ENCODE assay signal across 8 mouse cellular contexts in genomic region chr4:134494780-134495545, GRCm38 (mm10). TPM values are rescaled to one million over a fixed set of nuclear protein-coding genes. Genes with fewer than 3 reads are reported as not detected.
A peak's percentile ranks its signal among the peaks of the same experiment; 100 is the strongest.
DNase-seq lines count a peak whose midpoint lies in the region; ATAC-seq and TF ChIP-seq lines count a peak whose summit lies in the region.

No protein-coding gene starts in this region.

- no peak overlapping the region for H3K4me2 ChIP-seq in forebrain, embryonic 15.5 days (replicated peaks)
- H3K4me2 ChIP-seq in embryonic facial prominence, embryonic 15.5 days (replicated peaks): no peak overlapping the region
- no peak overlapping the region for H3K4me2 ChIP-seq in lung, embryonic 16.5 days (ENCODE audit: low read depth, low read length)

- H3K9ac ChIP-seq in forebrain, embryonic 15.5 days (replicated peaks): no peak overlapping the region
- H3K9ac ChIP-seq in embryonic facial prominence, embryonic 15.5 days: no peak overlapping the region
- no peak overlapping the region for H3K9ac ChIP-seq in lung, embryonic 16.5 days (ENCODE audit: low read length)

- 79% methylated on average over 16 of the region's 16 CpGs for WGBS in forebrain, embryonic 10.5 days
- WGBS in forebrain, embryonic 15.5 days: 73% methylated on average over 16 of the region's 16 CpGs
- 64% methylated on average over 16 of the region's 16 CpGs for WGBS in embryonic facial prominence, embryonic 15.5 days
- 44% methylated on average over 16 of the region's 16 CpGs for WGBS in lung, embryonic 16.5 days

- H3K4me3 ChIP-seq in forebrain, embryonic 10.5 days: no peak overlapping the region
- H3K4me3 ChIP-seq in forebrain, embryonic 15.5 days: no peak overlapping the region
- H3K4me3 ChIP-seq in embryonic facial prominence, embryonic 15.5 days (replicated peaks): no peak overlapping the region
- no peak overlapping the region for H3K4me3 ChIP-seq in lung, embryonic 16.5 days (ENCODE audit: low read length)
- H3K4me3 ChIP-seq in gastrocnemius, adult 2 months: no peak overlapping the region

- H3K4me1 ChIP-seq in forebrain, embryonic 10.5 days: peaks cover 33% of the 10 kb centered on the region
- H3K4me1 ChIP-seq in forebrain, embryonic 15.5 days: peaks cover 19% of the 10 kb centered on the region
- peaks cover 39% of the 10 kb centered on the region for H3K4me1 ChIP-seq in embryonic facial prominence, embryonic 15.5 days
- peaks cover 25% of the 10 kb centered on the region for H3K4me1 ChIP-seq in lung, embryonic 16.5 days (replicated peaks; ENCODE audit: control insufficient read depth, insufficient read depth, low read length)

- no peak for TF ChIP-seq CTCF in gastrocnemius, adult 2 months (IDR thresholded peaks at IDR 0.05)

- DNase-seq in forebrain, embryonic 10.5 days (ENCODE audit: extremely low spot score, low spot score): no peak
- DNase-seq in CD4-positive, CD25-positive, alpha-beta regulatory T cell, adult 2 months (ENCODE audit: low read depth, low spot score): peak; percentile 89
- peak; percentile 67 for DNase-seq in splenic B cell, adult 2 months (ENCODE audit: low read depth, low spot score)
- DNase-seq in ovary, postnatal 36 days (ENCODE audit: low spot score): no peak
- no peak for DNase-seq in gastrocnemius, adult 2 months

- peak overlapping the region; percentile 12; the same call in 1 of the 2 replicates for H3K27ac ChIP-seq in forebrain, embryonic 10.5 days
- no peak overlapping the region; the same call in 1 of the 2 replicates for H3K27ac ChIP-seq in forebrain, embryonic 15.5 days (replicated peaks)
- no peak overlapping the region for H3K27ac ChIP-seq in embryonic facial prominence, embryonic 15.5 days (replicated peaks)
- peak overlapping the region; percentile 45; the same call in 1 of the 2 replicates for H3K27ac ChIP-seq in lung, embryonic 16.5 days (ENCODE audit: low read length)
- H3K27ac ChIP-seq in gastrocnemius, adult 2 months: no peak overlapping the region

- intact Hi-C loops in gastrocnemius, adult 2 months (cut with DNase I): no loop called here

- no peaks in the 10 kb centered on the region for H3K36me3 ChIP-seq in forebrain, embryonic 10.5 days (replicated peaks)
- H3K36me3 ChIP-seq in forebrain, embryonic 15.5 days: no peaks in the 10 kb centered on the region
- no peaks in the 10 kb centered on the region for H3K36me3 ChIP-seq in embryonic facial prominence, embryonic 15.5 days
- no peaks in the 10 kb centered on the region for H3K36me3 ChIP-seq in lung, embryonic 16.5 days (ENCODE audit: control insufficient read depth, insufficient read depth, low read length)
- no peaks in the 10 kb centered on the region for H3K36me3 ChIP-seq in splenic B cell, adult 2 months (ENCODE audit: control insufficient read depth, insufficient read depth, low read length, poor library complexity, severe bottlenecking)

- no peaks in the 10 kb centered on the region for H3K9me3 ChIP-seq in forebrain, embryonic 10.5 days
- H3K9me3 ChIP-seq in forebrain, embryonic 15.5 days: no peaks in the 10 kb centered on the region
- H3K9me3 ChIP-seq in embryonic facial prominence, embryonic 15.5 days (replicated peaks): no peaks in the 10 kb centered on the region
- H3K9me3 ChIP-seq in lung, embryonic 16.5 days (ENCODE audit: control insufficient read depth, low read length): no peaks in the 10 kb centered on the region

- no peak for ATAC-seq in forebrain, embryonic 15.5 days (replicated peaks)
- peak; percentile 51; the same call in 1 of the 2 replicates for ATAC-seq in embryonic facial prominence, embryonic 15.5 days (ENCODE audit: insufficient number of reproducible peaks, low FRiP score, low TSS enrichment, low read depth)
- 0 out of 2 replicates have a peak, but pooled peaks have one; percentile 13 for ATAC-seq in lung, embryonic 16.5 days (ENCODE audit: low read depth)

- peaks cover 32% of the 10 kb centered on the region for H3K27me3 ChIP-seq in forebrain, embryonic 10.5 days (ENCODE audit: poor library complexity, severe bottlenecking)
- H3K27me3 ChIP-seq in forebrain, embryonic 15.5 days: no peaks in the 10 kb centered on the region
- H3K27me3 ChIP-seq in embryonic facial prominence, embryonic 15.5 days: no peaks in the 10 kb centered on the region
- H3K27me3 ChIP-seq in lung, embryonic 16.5 days (ENCODE audit: control insufficient read depth, insufficient read depth, low read depth, low read length): no peaks in the 10 kb centered on the region
- no peaks in the 10 kb centered on the region for H3K27me3 ChIP-seq in splenic B cell, adult 2 months (ENCODE audit: control insufficient read depth, insufficient read depth, low read length, poor library complexity, severe bottlenecking)

RNA-seq across cellular contexts. Expression of gene Paqr7, which starts 1.5 kb away (rescaled TPM):
- polyA plus RNA-seq in forebrain, embryonic 10.5 days (2016; fragmentation: Nextera tagmentation; extraction: Ambion mirVana): 2.7 and 3.1 TPM in 2 replicates
- polyA plus RNA-seq in forebrain, embryonic 15.5 days (2015; fragmentation: Nextera tagmentation; extraction: Ambion mirVana): 10.8 and 12.3 TPM in 2 replicates
- 5.7 and 7.2 TPM in 2 replicates for polyA plus RNA-seq in embryonic facial prominence, embryonic 15.5 days (2015; fragmentation: Nextera tagmentation; extraction: Ambion mirVana)
- 6.9 and 8.7 TPM in 2 replicates for polyA plus RNA-seq in lung, embryonic 16.5 days (2015; fragmentation: Nextera tagmentation; extraction: Ambion mirVana)
- total RNA-seq in gastrocnemius, adult 2 months (2021): 1 to 10 TPM; 1.7 to 2.3 TPM

RNA-seq across cellular contexts. Expression of gene Aunip, which starts 15.8 kb away (rescaled TPM):
- 30.3 and 32.8 TPM in 2 replicates for polyA plus RNA-seq in forebrain, embryonic 10.5 days (2016; fragmentation: Nextera tagmentation; extraction: Ambion mirVana)
- 5.1 and 6.8 TPM in 2 replicates for polyA plus RNA-seq in forebrain, embryonic 15.5 days (2015; fragmentation: Nextera tagmentation; extraction: Ambion mirVana)
- 8.8 and 8.9 TPM in 2 replicates for polyA plus RNA-seq in embryonic facial prominence, embryonic 15.5 days (2015; fragmentation: Nextera tagmentation; extraction: Ambion mirVana)
- 14.5 and 15.7 TPM in 2 replicates for polyA plus RNA-seq in lung, embryonic 16.5 days (2015; fragmentation: Nextera tagmentation; extraction: Ambion mirVana)
- total RNA-seq in gastrocnemius, adult 2 months (2021): not detected

RNA-seq across cellular contexts. Expression of gene Stmn1, which starts 26.8 kb away (rescaled TPM):
- 2,040 and 2,174 TPM in 2 replicates for polyA plus RNA-seq in forebrain, embryonic 10.5 days (2016; fragmentation: Nextera tagmentation; extraction: Ambion mirVana)
- 7,875 and 7,989 TPM in 2 replicates for polyA plus RNA-seq in forebrain, embryonic 15.5 days (2015; fragmentation: Nextera tagmentation; extraction: Ambion mirVana)
- polyA plus RNA-seq in embryonic facial prominence, embryonic 15.5 days (2015; fragmentation: Nextera tagmentation; extraction: Ambion mirVana): 1,403 and 1,438 TPM in 2 replicates
- polyA plus RNA-seq in lung, embryonic 16.5 days (2015; fragmentation: Nextera tagmentation; extraction: Ambion mirVana): 1,638 and 1,729 TPM in 2 replicates
- 1 to 10 TPM; 3.0 to 3.8 TPM for total RNA-seq in gastrocnemius, adult 2 months (2021)

RNA-seq across cellular contexts. Expression of gene Mtfr1l, which starts 40.2 kb away (rescaled TPM):
- polyA plus RNA-seq in forebrain, embryonic 10.5 days (2016; fragmentation: Nextera tagmentation; extraction: Ambion mirVana): 113 and 115 TPM in 2 replicates
- 157 and 161 TPM in 2 replicates for polyA plus RNA-seq in forebrain, embryonic 15.5 days (2015; fragmentation: Nextera tagmentation; extraction: Ambion mirVana)
- polyA plus RNA-seq in embryonic facial prominence, embryonic 15.5 days (2015; fragmentation: Nextera tagmentation; extraction: Ambion mirVana): 111 and 116 TPM in 2 replicates
- 110 and 111 TPM in 2 replicates for polyA plus RNA-seq in lung, embryonic 16.5 days (2015; fragmentation: Nextera tagmentation; extraction: Ambion mirVana)
- total RNA-seq in gastrocnemius, adult 2 months (2021): 100 to 1,000 TPM; 131 to 136 TPM

RNA-seq across cellular contexts. Expression of gene Selenon, which starts 57.0 kb away (rescaled TPM):
- polyA plus RNA-seq in forebrain, embryonic 10.5 days (2016; fragmentation: Nextera tagmentation; extraction: Ambion mirVana): 8.3 and 9.3 TPM in 2 replicates
- 11.8 and 27.5 TPM in 2 replicates for polyA plus RNA-seq in forebrain, embryonic 15.5 days (2015; fragmentation: Nextera tagmentation; extraction: Ambion mirVana)
- 19.8 and 29.8 TPM in 2 replicates for polyA plus RNA-seq in embryonic facial prominence, embryonic 15.5 days (2015; fragmentation: Nextera tagmentation; extraction: Ambion mirVana)
- 9.7 and 10.4 TPM in 2 replicates for polyA plus RNA-seq in lung, embryonic 16.5 days (2015; fragmentation: Nextera tagmentation; extraction: Ambion mirVana)
- 1 to 10 TPM; 4.4 to 6.3 TPM for total RNA-seq in gastrocnemius, adult 2 months (2021)

Comparison
In these comparisons a context has a peak if more than half of its experiments do, and no peak if none do; other contexts are left out.
1. H3K27ac ChIP-seq: peak in forebrain, embryonic 10.5 days (single experiment) and lung, embryonic 16.5 days (single experiment); none in forebrain, embryonic 15.5 days (single experiment), embryonic facial prominence, embryonic 15.5 days (single experiment) and gastrocnemius, adult 2 months (single experiment).
2. DNase-seq: peak in CD4-positive, CD25-positive, alpha-beta regulatory T cell, adult 2 months (single experiment) and splenic B cell, adult 2 months (single experiment); none in forebrain, embryonic 10.5 days (single experiment), ovary, postnatal 36 days (single experiment) and gastrocnemius, adult 2 months (single experiment).